Mouse (Mus musculus) stomach, postnatal 0 days (tissue): Measurements from ENCODE around the gene Eid1.

Experiments
- CTCF ChIP-seq: IDR thresholded peaks from 2 replicates; pipeline ENCODE4 v1.5.1; 2016; ENCODE audit warnings: antibody characterized with exemption, low read depth, mild to moderate bottlenecking, moderate library complexity
- EP300 ChIP-seq: optimal IDR thresholded peaks from 2 replicates; pipeline ENCODE3; 2016; ENCODE audit warnings: antibody characterized with exemption

DNA sequence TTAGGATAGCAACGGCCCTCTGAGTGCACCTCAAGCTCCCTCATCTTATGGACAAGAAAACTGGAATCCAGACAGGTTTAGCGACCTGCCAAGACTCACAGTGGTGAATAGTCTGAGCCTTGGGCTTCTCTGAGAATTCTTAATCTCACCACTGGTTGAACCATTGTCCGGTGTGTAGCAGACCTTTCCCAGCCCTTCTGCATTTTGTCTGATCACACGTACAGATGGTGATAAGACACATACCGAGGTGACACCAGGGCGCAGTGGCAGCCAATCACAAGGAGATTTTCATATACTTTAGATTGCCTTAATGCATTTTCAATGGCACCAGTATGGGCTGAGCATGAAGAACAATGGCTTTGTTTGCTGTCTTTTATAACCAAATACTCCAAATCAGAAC lies 44.4 kb upstream of the Eid1 start:
- no peak for TF ChIP-seq CTCF
- no peak for TF ChIP-seq EP300
